Mouse (Mus musculus) left cerebral cortex, adult 2 months (tissue): ENCODE measurements around the gene Junb. TPM values are rescaled to one million over a fixed set of nuclear protein-coding genes. Genes with fewer than 3 reads are reported as not detected.
A peak's percentile ranks its signal among the peaks of the same experiment; 100 is the strongest.

Experiments used
- DNase-seq, 2 experiments: peaks; one replicate each; pipeline ENCODE4 v3.0.0; 2021 to 2022; ENCODE audit warnings: low spot score in 2 of 2, mixed read lengths in 1 of 2; ENCODE audit errors: extremely low spot score in 1 of 2
- H3K27ac ChIP-seq: fragments of 200-600 bp; 2 replicates; pipeline ENCODE4 v1.8.1; 2022
- H3K4me3 ChIP-seq: fragments of 200-600 bp; 2 replicates; pipeline ENCODE4 v1.8.1; 2022
- CTCF ChIP-seq: fragments of 200-600 bp; IDR thresholded peaks from 2 replicates; pipeline ENCODE4 v1.8.1; 2022; ENCODE audit warnings: antibody characterized with exemption, mild to moderate bottlenecking, moderate library complexity
- intact Hi-C: fragments of 180-260 bp; cut with DNase I; formaldehyde crosslinking; loops from one replicate; pipeline ENCODE4 v1.15.1; 2025
- total RNA-seq, 2 experiments: library from RNA; stranded (reverse); gene quantifications; 2 replicates each; pipeline ENCODE4 v1.2.3; 2021

Junb gene
- total RNA-seq, 2 experiments from 2014 or later, result 99.5 to 145 TPM

DNA sequence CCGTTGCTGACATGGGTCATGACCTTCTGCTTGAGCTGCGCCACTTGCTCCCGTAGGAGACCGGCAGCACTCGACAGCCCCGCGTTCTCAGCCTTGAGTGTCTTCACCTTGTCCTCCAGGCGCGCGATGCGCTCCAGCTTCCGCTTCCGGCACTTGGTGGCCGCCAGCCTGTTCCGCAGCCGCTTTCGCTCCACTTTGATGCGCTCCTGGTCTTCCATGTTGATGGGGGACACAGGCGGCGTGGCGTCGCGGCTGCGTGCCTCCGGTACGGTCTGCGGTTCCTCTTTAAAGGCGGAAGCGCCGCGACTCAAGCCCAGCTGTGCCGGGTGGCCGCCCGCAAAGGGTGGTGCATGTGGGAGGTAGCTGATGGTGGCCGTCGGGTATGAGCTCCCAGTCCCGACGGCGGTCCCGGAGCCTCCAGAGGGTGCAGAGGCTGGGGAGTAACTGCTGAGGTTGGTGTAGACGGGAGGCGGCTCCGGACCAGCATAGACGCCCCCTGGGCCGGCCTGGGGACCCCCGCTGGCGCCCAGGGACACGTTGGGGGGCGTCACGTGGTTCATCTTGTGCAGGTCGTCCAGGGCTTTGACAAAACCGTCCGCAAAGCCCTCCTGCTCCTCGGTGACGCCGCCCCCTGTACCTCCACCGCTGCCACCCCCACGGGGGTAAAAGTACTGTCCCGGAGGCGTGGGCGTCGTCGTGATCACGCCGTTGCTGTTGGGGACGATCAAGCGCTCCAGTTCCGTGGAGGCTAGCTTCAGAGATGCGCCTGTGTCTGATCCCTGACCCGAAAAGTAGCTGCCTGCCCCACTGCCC, 877 bp downstream of the Junb start:
- peak overlapping the region; percentile 99 for H3K27ac ChIP-seq
- intact Hi-C loops, result loop anchor here (1.0 to 5.0 kb wide), 3 partner anchors 9 to 95 kb away; partner anchors contain the start of genes Asna1, Dhps and Trir
- H3K4me3 ChIP-seq, result peak overlapping the region; percentile 95
- peak; percentile 63 to 72 for DNase-seq
- no peak for TF ChIP-seq CTCF

DNA sequence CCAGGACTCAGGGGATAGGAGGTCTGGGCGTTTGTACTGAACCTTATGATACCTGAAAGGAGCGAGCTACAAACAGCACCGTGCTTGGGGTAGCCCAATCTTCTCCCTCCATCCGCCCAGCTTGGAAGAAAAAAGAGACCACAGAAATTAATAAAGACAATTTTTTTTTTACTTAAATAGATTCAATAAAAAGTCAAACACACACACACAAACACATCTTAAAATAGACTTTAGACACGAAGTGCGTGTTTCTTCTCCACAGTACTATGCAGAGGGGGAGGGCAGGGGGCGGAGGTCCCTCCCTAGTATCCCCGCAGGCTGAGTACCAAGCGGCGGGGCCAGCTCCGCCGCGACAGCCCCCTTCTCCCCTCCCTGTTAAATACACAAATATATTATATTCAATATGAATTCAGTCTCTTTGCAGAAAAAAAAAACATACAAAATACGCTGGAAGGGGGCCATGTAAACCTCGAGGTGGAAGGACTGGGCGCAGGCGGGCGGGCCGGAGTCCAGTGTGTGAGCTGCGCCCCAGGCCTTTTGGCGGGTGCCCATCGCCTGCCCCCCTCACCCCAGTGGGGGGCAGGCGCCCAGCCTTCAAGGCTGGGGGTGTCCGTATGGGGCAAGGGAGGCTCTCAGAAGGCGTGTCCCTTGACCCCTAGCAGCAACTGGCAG, 1.6 kb downstream of the Junb start:
- Histone ChIP-seq H3K4me3 (peak overlapping the region; percentile 95), H3K27ac (peak overlapping the region; percentile 99)
- no peak for DNase-seq
- no peak for TF ChIP-seq CTCF
- intact Hi-C loops, result loop anchor here (5.0 kb wide), 2 partner anchors 50 to 95 kb away; partner anchors contain the start of genes Asna1, Dhps and Trir

DNA sequence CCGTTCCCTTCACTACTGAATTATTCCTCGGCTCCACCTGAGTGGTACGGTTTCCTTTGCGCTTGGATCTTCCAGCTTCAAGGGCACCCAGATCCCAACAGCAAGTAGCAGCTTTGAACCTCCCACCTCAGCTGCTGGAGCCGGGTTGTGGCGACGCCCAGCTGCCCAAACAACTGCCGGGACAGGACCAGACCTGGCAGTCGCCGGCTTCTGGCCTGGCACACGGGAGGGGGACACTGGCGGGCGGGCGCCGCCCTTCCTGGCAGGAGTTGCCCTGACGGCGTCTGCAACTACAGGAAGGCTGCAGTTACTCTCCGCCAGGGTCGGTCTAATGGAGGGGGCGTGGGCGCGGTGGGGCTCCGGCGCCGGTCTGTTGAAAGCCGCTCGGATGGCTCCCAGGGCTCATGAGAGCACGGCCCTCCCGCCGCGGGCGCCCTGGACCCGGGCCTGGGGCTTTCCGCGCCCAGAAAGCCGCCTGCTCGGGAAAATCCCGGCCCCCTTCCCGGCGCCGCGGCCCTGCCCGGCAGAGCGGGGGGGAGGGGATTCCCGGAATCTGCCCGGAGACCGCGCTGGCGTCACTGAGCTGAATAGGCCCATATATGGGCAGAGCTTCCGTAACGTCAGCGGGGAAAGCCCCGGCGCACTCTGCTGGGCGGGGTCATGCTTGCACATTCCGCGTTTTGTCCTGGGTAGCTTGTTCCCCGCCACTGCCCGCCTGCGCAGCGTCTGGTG, 2.3 kb downstream of the Junb start:
- intact Hi-C loops, result loop anchor here (5.0 kb wide), 2 partner anchors 51 to 96 kb away; partner anchors contain the start of genes Asna1, Dhps and Trir

DNA sequence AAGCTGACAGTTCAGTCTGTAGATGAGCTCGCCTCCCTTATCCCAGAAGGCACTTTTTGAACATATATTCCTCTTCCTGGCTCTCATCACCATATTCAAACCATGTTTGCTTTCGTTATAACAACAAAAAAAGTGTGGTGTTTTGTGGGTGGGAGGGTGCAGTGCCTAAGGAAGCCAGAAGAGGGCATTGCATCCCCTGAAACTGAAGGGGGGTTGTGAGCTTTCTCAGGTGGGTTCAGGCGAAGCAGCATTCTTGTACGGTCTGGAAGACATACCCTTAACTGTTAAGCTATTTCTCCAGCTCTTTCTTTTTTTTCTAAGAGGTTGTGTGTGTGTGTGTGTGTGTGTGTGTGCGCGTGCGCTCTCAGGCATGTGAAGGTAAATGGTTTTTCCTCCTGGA, 3.1 kb downstream of the Junb start:
- Histone ChIP-seq H3K27ac (peak overlapping the region; percentile 99), H3K4me3 (no peak overlapping the region; the same call in 1 of the 2 replicates)
- peak in 1 of 2 experiments; percentile 77 for DNase-seq
- intact Hi-C loops, result loop anchor here (5.0 kb wide), 2 partner anchors 52 to 97 kb away; partner anchors contain the start of genes Asna1, Dhps and Trir
- TF ChIP-seq CTCF, result peak; percentile 85

More for the DNA sequence above, 2.3 kb downstream of the Junb start:
- peak overlapping the region; percentile 99 for H3K27ac ChIP-seq
- TF ChIP-seq CTCF, result no peak; the same call in 1 of the 2 replicates
- peak overlapping the region; percentile 95 for H3K4me3 ChIP-seq
- DNase-seq, result peak; percentile 94 to 97

DNA sequence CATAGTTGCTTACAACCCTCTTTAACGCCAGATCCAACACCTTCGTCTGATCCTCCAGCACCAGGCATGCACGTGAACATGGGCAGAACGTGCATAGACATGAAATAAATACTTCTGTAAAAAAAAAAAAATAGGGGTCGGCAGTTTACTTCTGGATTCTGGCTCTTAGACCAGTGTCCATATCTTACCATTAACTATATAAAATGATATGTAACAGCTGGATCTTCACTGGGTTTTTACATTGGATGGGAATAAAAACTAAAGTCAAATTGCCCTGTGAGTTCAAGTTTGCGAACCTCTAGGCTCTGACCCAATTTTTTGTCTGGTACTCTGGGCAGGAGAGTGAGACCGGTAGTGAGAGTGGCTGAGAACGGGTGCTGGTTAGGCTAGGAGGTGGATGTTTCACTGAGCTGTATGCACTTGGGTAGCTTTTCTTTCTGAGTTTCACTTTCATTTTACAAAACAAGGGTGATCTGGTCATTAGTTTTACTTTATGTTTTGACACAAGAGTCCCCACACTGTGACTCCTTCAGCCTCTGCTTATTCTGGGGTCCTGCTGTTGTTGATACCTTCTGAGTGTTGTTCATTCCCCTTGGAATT, 3.9 kb downstream of the Junb start:
- DNase-seq, result no peak
- Histone ChIP-seq H3K4me3 (no peak overlapping the region), H3K27ac (no peak overlapping the region)
- TF ChIP-seq CTCF, result no peak
- intact Hi-C loops, result loop anchor here (1.0 to 5.0 kb wide), 3 partner anchors 16 to 98 kb away; partner anchors contain the start of genes Asna1, Dhps, Hook2 and Trir

DNA sequence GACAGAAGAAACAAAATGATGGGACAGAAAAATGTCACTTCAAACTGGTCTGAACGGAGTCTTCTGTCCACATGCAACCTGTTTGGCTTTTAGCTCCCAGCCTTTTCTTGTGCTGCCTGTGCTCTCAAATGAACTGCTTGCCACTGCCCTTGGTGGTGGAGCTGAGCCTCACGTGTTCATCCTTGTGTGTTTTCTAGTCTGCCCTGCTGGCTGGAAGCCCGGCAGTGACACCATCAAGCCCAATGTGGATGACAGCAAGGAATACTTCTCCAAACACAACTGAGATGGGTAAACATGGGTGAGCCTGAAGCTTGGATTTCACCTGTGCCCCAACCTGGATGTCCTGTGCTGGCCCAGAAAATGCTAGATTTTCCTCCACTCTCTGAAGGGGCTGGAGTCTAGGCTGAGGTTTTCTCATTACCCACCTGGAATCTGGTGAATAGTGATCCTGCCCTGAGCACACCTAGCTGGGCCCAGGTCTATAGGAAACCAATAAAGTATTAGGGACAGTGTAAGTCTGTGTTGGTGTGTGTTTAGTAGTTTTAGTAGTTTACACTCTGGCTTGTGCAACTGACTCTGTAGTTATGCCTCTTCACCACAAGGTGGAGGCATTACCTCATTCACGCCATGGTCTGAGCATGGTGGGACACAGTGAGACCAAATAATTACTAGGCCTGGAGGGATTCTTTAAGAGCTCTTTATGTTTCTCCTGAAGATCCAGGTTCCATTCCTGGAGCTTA, 4.5 kb downstream of the Junb start:
- TF ChIP-seq CTCF, result peak; percentile 86
- no peak overlapping the region for H3K27ac ChIP-seq
- intact Hi-C loops, result loop anchor here (1.0 kb wide), 1 partner anchor 16 kb away; the partner anchor contains the start of gene Hook2
- DNase-seq, result no peak
- no peak overlapping the region for H3K4me3 ChIP-seq

DNA sequence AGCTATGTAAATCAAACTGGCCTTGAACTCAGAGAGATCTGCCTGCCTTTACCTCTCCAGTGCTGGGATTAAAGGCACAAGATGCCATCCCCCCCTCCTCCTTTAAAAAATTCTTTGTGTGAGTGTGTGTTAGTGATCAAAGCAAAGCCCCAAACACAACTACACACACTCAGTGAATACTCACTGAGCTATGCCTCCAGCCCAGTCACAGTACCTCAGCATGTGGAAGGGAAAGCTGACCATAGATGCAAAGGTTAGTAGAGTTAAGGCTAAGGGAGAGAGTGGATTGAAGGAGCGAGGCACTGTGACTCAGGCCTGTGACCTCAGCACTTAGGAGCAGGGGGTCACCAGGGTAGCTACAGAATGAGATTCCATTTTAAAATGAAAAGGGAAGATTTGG, 5.4 kb downstream of the Junb start:
- Histone ChIP-seq H3K4me3 (no peak overlapping the region), H3K27ac (no peak overlapping the region)
- DNase-seq, result no peak
- no peak for TF ChIP-seq CTCF
- intact Hi-C loops, result no loop called here

DNA sequence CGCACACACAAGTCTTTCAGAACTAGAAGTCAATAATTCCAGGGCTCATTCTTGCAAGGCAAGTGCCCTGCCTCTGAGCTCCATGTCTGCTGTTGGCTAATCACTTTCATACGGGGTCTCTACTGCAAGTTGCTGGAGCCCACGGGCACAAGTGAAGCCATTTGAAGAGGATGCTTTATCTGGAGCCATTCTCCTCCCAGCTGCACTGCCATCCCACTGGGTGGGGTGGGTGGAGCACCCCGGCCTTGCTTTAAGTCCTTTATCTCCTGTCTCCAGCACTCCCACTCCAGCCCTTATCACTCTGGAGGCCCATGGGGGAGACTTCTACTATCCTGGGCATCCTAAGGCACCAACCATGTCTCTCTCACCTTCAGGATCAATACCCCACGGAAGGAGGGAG, 7.6 kb downstream of the Junb start:
- no peak for DNase-seq
- intact Hi-C loops, result no loop called here
- Histone ChIP-seq H3K4me3 (peak overlapping the region; percentile 56), H3K27ac (no peak overlapping the region)
- no peak for TF ChIP-seq CTCF

DNA sequence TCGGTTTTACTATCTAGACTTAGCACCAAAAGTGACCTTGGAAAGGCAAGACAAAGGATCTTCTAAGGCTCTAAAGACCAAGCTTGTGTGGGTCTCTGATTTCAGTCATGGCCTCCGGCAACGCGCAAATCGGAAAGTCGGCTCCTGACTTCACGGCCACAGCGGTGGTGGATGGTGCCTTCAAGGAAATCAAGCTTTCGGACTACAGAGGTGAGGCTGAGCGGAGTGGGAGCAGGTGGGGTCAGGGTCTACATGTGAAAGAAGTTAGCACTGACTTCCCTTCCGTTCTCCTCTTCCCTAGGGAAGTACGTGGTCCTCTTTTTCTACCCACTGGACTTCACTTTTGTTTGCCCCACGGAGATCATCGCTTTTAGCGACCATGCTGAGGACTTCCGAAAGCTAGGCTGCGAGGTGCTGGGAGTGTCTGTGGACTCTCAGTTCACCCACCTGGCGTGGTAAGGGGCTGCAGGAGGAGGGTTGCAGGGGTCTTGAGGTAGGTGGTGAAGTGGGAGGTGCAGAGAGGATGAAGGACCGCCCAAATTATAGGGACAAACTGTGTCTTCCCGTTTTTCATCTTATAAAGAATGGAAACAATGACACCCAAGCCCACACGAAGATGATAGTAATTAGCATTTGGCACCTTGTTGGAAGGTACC, 8.3 kb downstream of the Junb start:
- TF ChIP-seq CTCF, result no peak
- H3K27ac ChIP-seq, result peak overlapping the region; percentile 90
- DNase-seq, result no peak
- intact Hi-C loops, result no loop called here
- peak overlapping the region; percentile 56 for H3K4me3 ChIP-seq
